Mouse (Mus musculus): Measurements from ENCODE around the gene Atp6v0e. TPM values are rescaled to one million over a fixed set of nuclear protein-coding genes. Genes with fewer than 3 reads are reported as not detected.
A peak's percentile ranks its signal among the peaks of the same experiment; 100 is the strongest.

Gene Atp6v0e
- total RNA-seq (2014; fragmentation: Nextera tagmentation) (197 and 242 TPM in 2 replicates), total RNA-seq (2017) (317 and 374 TPM in 2 replicates)

GRCm38 (mm10) chr17:26662978-26663683, at the start of gene Atp6v0e:
Gene Atp6v0e (plus strand): TSS chr17:26663231.
- peak; percentile 92 for ATAC-seq (replicated peaks; ENCODE audit: poor library complexity, severe bottlenecking)

- no peak for ATAC-seq (replicated peaks; ENCODE audit: poor library complexity, severe bottlenecking)
These were observed 48.7 kb upstream of the Atp6v0e start for GRCm38 (mm10) chr17:26614286-26614685.

- ATAC-seq (replicated peaks; ENCODE audit: poor library complexity, severe bottlenecking), result no peak
These were observed 48.1 kb upstream of the Atp6v0e start for GRCm38 (mm10) chr17:26614708-26615486.

- peak; percentile 63 for ATAC-seq (replicated peaks; ENCODE audit: poor library complexity, severe bottlenecking)
These were observed 46.3 kb upstream of the Atp6v0e start for GRCm38 (mm10) chr17:26616696-26617095.

GRCm38 (mm10) chr17:26618498-26618897, 44.5 kb upstream of the Atp6v0e start:
- ATAC-seq (replicated peaks; ENCODE audit: poor library complexity, severe bottlenecking), result no peak

- ATAC-seq (replicated peaks; ENCODE audit: poor library complexity, severe bottlenecking), result no peak
These were observed 43.5 kb upstream of the Atp6v0e start for GRCm38 (mm10) chr17:26619577-26619976.

GRCm38 (mm10) chr17:26620292-26620691, 42.7 kb upstream of the Atp6v0e start:
- no peak for ATAC-seq (replicated peaks; ENCODE audit: poor library complexity, severe bottlenecking)

- ATAC-seq (replicated peaks; ENCODE audit: poor library complexity, severe bottlenecking), result no peak
These were observed 42.0 kb upstream of the Atp6v0e start for GRCm38 (mm10) chr17:26620786-26621766.

GRCm38 (mm10) chr17:26621912-26622311, 41.1 kb upstream of the Atp6v0e start:
- ATAC-seq (replicated peaks; ENCODE audit: poor library complexity, severe bottlenecking), result no peak

GRCm38 (mm10) chr17:26623991-26624390, 39.0 kb upstream of the Atp6v0e start:
- no peak for ATAC-seq (replicated peaks; ENCODE audit: poor library complexity, severe bottlenecking)

- ATAC-seq (replicated peaks; ENCODE audit: poor library complexity, severe bottlenecking), result no peak
These were observed 38.0 kb upstream of the Atp6v0e start for GRCm38 (mm10) chr17:26624999-26625398.

GRCm38 (mm10) chr17:26625521-26626010, 37.5 kb upstream of the Atp6v0e start:
- no peak for ATAC-seq (replicated peaks; ENCODE audit: poor library complexity, severe bottlenecking)

GRCm38 (mm10) chr17:26628479-26628878, 34.6 kb upstream of the Atp6v0e start:
- no peak for ATAC-seq (replicated peaks; ENCODE audit: poor library complexity, severe bottlenecking)

- ATAC-seq (replicated peaks; ENCODE audit: poor library complexity, severe bottlenecking), result no peak
These were observed 34.1 kb upstream of the Atp6v0e start for GRCm38 (mm10) chr17:26628936-26629335.

- no peak for ATAC-seq (replicated peaks; ENCODE audit: poor library complexity, severe bottlenecking)
These were observed 31.2 kb upstream of the Atp6v0e start for GRCm38 (mm10) chr17:26631811-26632327.

- ATAC-seq (replicated peaks; ENCODE audit: poor library complexity, severe bottlenecking), result no peak
These were observed 29.8 kb upstream of the Atp6v0e start for GRCm38 (mm10) chr17:26633186-26633585.

GRCm38 (mm10) chr17:26633926-26634325, 29.1 kb upstream of the Atp6v0e start:
- no peak for ATAC-seq (replicated peaks; ENCODE audit: poor library complexity, severe bottlenecking)

- ATAC-seq (replicated peaks; ENCODE audit: poor library complexity, severe bottlenecking), result no peak
These were observed 28.5 kb upstream of the Atp6v0e start for GRCm38 (mm10) chr17:26634539-26634938.

GRCm38 (mm10) chr17:26635951-26636350, 27.1 kb upstream of the Atp6v0e start:
- no peak for ATAC-seq (replicated peaks; ENCODE audit: poor library complexity, severe bottlenecking)

GRCm38 (mm10) chr17:26637851-26638250, 25.2 kb upstream of the Atp6v0e start:
- no peak for ATAC-seq (replicated peaks; ENCODE audit: poor library complexity, severe bottlenecking)
